Mouse (Mus musculus): Measurements from ENCODE around the gene Ciapin1.
A peak's percentile ranks its signal among the peaks of the same experiment; 100 is the strongest.
"Not testable (repeated sequence)": the region's sequence is repeated elsewhere in the genome, so short reads cannot be mapped to it uniquely, and the experiment has no call there.

Gene Ciapin1

DNA sequence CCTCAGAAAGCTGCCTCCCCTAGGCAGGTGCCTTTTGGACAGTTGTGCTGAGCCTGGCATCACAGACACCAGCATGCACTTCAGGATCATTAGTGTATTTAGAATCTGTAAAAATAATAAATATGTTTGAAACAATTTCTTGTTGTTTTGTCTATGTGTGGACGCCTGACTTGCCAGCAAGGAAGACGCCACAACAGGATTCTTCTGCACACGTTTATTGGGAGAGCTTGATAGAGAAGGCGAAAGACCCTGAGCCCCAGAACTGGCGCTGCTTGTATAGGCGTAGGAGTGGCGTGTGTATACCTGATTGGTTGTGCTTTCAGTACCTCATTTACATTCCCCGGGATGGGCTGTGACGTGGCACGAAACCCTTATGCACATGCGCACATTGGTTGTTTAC, 16.6 kb upstream of the Ciapin1 start:
- DNase-seq = not testable (repeated sequence)

DNA sequence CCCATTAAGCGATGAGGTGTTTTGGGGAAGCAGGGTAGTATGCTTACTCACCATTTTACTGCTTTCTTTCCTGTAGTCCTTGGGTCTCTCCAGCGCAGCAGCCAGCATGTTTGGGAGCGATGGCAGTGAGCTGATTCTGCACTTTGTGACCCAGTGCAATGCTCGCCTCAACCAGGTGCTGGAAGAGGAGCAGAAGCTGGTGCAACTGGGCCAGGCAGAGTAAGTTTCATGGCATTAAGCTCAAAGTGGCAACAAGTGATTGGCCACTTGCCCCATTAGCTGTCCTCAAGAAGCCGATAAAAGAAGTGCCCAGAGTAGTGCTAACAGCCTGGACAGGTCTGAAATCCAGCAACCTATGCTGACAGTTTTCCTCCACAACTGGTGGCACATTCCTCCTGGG, 11.9 kb upstream of the Ciapin1 start:
- no peak for DNase-seq

DNA sequence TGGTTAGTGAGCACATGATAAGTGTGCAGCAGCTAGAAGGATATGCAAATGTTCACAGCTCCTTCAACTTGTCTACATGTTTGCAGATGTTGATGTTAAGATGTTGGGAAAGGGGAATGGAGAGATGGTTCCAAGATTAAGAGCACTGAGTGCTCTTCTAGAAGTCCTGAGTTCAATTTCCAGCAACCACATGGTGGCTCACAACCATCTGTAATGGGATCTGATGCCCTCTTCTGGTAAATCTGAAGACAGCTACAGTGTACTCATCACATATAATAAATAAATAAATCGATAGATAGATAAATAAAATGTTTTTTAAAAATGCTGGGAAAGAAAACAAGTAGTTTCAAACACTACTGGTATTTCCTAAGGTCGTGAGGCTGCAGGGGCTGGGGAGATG, 3.0 kb upstream of the Ciapin1 start:
- DNase-seq = no peak

- DNase-seq = no peak
Observed at GRCm38 (mm10) chr8:94838600-94838999, 442 bp upstream of the Ciapin1 start.

GRCm38 (mm10) chr8:94836456-94837240, 1.5 kb downstream of the Ciapin1 start:
- no peak for DNase-seq

- DNase-seq = not testable (repeated sequence)
Observed at GRCm38 (mm10) chr8:94835751-94836150, 2.4 kb downstream of the Ciapin1 start.

DNA sequence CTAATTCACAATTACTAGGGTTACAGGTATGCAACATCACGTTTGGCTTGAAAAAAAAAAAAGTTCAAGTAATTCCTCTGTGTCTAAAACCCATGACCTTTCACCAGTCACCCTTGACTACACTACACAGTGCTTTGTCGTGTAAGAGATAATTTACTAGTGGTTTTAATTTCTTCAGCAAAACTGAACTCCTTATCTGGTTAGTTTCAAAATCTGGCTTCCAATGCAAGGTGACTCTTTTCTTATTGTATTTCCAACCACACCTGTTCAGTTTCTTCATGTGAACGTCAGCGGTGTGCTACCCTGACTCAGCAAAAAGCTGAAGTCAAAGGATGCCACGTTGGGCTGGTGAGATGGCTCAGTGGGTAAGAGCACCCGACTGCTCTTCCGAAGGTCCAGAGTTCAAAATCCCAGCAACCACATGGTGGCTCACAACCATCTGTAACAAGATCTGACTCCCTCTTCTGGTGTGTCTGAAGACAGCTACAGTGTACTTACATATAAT, 4.2 kb downstream of the Ciapin1 start:
- not testable (repeated sequence) for DNase-seq

DNA sequence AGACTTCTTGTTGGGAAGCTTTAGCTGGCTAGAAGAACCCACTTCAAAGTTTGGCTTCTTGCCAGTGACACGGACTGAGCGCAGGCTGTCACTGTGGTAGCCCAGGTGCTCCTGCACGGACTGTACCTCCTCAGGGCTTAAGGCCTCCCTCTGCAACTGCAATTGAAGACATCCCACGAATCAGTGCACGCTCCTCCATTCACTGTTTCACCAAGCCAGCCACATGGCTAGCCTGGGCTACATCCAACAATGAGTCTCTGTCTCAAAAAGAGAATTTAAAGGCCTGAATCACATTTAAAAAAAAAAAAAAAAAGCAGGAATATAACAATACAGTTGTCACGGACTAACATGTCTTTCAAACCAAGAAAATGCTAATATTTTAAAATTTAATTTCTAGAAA, 9.9 kb downstream of the Ciapin1 start:
- DNase-seq = no peak

DNA sequence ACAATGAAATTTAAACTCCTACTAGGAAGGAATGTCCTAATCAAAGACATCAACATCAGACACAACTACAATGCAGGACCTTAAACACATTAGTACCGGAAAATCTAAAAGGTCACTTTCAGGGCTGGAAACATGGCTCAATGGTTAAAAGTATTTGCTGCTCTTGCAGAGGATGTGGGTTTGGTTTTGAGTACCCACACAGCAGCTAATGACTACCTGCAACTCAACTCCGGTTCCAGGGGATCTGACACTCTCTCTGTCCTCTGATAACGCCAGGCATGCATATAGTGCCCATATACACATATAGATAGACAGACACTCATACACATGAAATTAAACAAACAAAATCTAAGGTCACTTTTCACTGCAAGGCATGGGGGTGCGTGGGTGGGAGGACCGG, 11.9 kb downstream of the Ciapin1 start:
- no peak for DNase-seq

DNA sequence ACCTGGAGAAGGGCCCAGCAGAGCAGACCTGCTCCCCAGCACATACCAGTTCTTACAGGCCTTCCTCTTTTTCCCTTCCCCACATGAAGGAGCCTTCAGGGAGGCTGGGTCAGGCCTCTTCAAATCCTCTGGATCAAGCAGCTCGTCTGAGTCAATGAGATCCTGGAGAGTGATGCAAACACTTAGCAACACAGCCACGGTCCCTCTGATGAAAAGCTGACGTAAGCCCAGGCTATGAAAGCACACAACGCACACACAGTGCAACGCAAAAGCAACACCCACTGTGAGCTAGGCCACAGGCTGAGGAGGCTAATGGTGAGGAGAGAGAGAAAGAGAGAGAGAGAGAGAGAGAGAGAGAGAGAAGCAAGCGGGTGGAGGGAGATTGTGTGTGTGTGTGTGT, 13.0 kb downstream of the Ciapin1 start:
- no peak for DNase-seq

GRCm38 (mm10) chr8:94822637-94823560, 15.3 kb downstream of the Ciapin1 start:
- DNase-seq = peak; percentile 68

GRCm38 (mm10) chr8:94821381-94821780, 16.8 kb downstream of the Ciapin1 start:
- no peak for DNase-seq

GRCm38 (mm10) chr8:94820553-94820952, 17.6 kb downstream of the Ciapin1 start:
- DNase-seq = no peak

DNA sequence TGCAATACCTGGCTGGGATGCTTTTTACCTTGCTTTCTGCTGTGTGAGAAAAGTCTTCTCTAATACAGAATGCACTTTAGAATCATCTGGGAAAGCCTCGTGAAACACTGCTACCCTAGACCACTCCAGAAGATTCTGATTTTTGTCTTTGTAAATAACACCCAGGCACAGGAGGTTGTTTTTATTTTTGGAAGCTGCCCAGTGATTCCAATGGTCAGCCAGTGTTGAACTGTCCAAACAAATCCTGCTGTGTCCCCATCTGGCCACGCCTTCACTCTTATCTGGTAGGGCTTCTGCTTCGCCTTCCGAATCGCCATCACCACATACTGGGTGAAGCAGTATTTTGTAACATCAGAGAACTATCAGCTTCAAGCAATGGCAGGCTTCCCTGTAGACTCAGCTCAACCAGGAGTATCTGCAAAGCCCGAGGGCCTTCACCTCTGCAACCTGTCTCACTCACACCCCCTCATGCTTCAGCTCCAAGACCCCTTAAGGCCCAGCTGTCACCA, 18.4 kb downstream of the Ciapin1 start:
- DNase-seq = no peak

- DNase-seq = no peak
Observed at GRCm38 (mm10) chr8:94817933-94818332, 20.2 kb downstream of the Ciapin1 start.

GRCm38 (mm10) chr8:94814556-94814955, 23.6 kb downstream of the Ciapin1 start:
- DNase-seq = peak; percentile 56

DNA sequence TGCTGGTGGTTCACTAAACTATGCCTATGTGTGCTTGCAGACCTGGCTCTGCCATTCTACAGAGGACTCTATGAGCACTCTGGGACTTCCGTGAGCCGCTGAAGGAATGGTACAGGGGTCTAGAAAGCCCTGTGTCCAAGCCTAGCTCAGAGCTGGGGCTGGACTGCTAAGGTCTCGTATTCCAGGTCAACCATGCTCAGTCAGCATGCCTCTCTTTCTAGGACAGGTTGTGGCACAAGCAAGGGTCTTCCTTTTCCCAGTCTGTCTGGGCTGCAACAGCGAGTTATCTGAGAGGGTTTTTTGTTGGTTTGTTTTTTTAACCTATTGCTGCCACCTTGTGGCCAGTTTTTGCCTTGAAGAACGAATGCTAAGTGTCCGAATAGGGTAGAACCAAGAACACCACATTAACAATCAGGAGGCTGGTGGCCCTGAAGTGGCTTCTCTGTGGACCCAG, 25.5 kb downstream of the Ciapin1 start:
- DNase-seq = peak; percentile 92

DNA sequence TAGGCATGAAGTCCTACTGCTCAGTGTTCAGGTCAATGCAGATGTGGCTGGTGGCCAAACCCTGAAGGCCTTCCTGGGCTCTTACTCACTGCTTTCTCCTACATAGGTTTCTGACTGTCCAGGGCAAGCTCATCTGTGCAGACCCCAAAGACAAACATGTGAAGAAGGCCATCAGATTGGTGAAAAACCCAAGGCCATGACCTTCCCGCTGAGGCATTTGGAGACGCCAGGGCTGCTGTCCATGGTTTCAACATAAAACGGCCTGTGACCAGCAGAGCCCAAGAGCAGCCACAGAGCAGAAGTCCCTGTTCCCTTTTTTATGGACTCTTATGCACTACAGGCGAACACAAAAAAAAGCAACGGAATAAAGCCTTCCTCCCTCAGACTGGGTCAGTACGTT, 26.5 kb downstream of the Ciapin1 start:
- no peak for DNase-seq

- DNase-seq = no peak
Observed at GRCm38 (mm10) chr8:94810855-94811254, 27.3 kb downstream of the Ciapin1 start.

DNA sequence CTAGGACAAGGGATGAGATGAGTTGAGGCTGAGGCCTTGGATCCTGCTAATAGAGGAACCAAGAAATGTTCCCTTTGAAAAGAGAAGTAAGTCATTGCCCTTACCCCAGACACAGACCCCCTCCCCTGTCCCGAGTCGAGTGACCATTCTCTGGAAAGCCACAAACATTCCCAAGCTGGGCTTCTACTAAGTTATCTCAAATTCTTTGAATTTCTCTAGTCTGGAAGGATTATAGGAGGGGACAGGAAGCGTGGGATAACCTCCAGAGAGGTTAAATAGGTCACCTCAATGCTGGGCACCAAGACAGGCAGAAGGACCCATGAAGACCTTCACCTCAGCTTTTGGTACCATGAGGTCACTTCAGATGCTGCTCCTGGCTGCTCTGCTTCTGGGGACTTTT, 28.0 kb downstream of the Ciapin1 start, which contains the start of gene Ccl17:
Ccl17 (plus strand) TSS at position 301 of the 400 bp plus-strand sequence.
- DNase-seq = no peak

- DNase-seq = no peak
Observed at GRCm38 (mm10) chr8:94808372-94808771, 29.8 kb downstream of the Ciapin1 start.

GRCm38 (mm10) chr8:94807506-94807905, 30.7 kb downstream of the Ciapin1 start:
- no peak for DNase-seq

DNA sequence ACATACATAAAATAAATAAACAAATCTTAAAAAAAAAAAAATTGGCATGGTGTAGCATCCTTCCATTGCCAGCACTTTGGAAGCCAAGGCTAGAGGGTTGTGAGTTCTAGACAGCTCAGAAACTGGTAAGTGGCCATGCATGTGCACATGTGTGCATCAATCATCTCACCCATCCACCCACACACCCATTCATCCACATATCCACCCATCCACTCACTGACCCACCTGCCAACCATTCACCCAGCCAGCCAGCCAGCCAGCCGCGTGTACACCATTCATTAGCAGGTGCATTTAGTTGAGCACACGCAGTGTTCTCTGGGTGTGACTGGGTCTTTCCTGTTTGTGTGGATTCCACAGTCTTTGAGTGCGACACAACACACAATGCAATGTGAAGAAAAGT, 32.3 kb downstream of the Ciapin1 start:
- DNase-seq = no peak

All from retina, postnatal 1 day (tissue).